Mouse (Mus musculus) urinary bladder, postnatal 36 days (tissue): ENCODE data around the gene Irf2bp1.

Source experiments
- DNase-seq, 2 experiments: peaks; one replicate each; pipeline ENCODE4 v3.0.0; 2022; ENCODE audit warnings: low spot score in 2 of 2, mixed read lengths in 1 of 2

Irf2bp1 gene

GRCm38 (mm10) chr7:19028067-19028466 lies 24.2 kb downstream of the Irf2bp1 start:
- no peak for DNase-seq

GRCm38 (mm10) chr7:19029084-19029653 lies 25.3 kb downstream of the Irf2bp1 start:
- peak in 1 of 2 experiments; percentile 38 for DNase-seq

- DNase-seq = no peak
These were observed 27.8 kb downstream of the Irf2bp1 start for GRCm38 (mm10) chr7:19031641-19032040.

- no peak for DNase-seq
These were observed 40.8 kb downstream of the Irf2bp1 start for GRCm38 (mm10) chr7:19044616-19045015.

- DNase-seq = peak in 1 of 2 experiments; percentile 22
These were observed 42.6 kb downstream of the Irf2bp1 start for GRCm38 (mm10) chr7:19046286-19047069.

GRCm38 (mm10) chr7:19048006-19048527 lies 44.2 kb downstream of the Irf2bp1 start:
- no peak for DNase-seq

GRCm38 (mm10) chr7:19049252-19049651 lies 45.4 kb downstream of the Irf2bp1 start:
- DNase-seq = no peak

- DNase-seq = no peak
These were observed 46.3 kb downstream of the Irf2bp1 start for GRCm38 (mm10) chr7:19050172-19050571.

GRCm38 (mm10) chr7:19051161-19051560 lies 47.3 kb downstream of the Irf2bp1 start:
- DNase-seq = no peak

GRCm38 (mm10) chr7:19052345-19053135 lies 48.7 kb downstream of the Irf2bp1 start:
- no peak for DNase-seq

GRCm38 (mm10) chr7:19053136-19053532 lies 49.3 kb downstream of the Irf2bp1 start:
- no peak for DNase-seq

- DNase-seq = no peak
These were observed 50.4 kb downstream of the Irf2bp1 start, which contains the start of gene Rsph6a for GRCm38 (mm10) chr7:19054047-19054776. Gene Rsph6a, plus strand, starts transcription at chr7:19054690.

- no peak for DNase-seq
These were observed 50.9 kb downstream of the Irf2bp1 start for GRCm38 (mm10) chr7:19054777-19055076.

GRCm38 (mm10) chr7:19055108-19055507 lies 51.3 kb downstream of the Irf2bp1 start:
- DNase-seq = no peak
